Mouse (Mus musculus): ENCODE data around the gene Plekhm1.
A peak's percentile ranks its signal among the peaks of the same experiment; 100 is the strongest.

Plekhm1 gene

GRCm38 (mm10) chr11:103402198-103402597, 10.3 kb downstream of the Plekhm1 start:
- Histone ChIP-seq H3K4me3 (replicated peaks; ENCODE audit: low read length) (peak overlapping the region; percentile 70), H3K27me3 (ENCODE audit: insufficient read depth, low read length) (no peaks in the 10 kb centered on the region), H3K9me3 (ENCODE audit: low read length) (no peaks in the 10 kb centered on the region), H3K36me3 (ENCODE audit: insufficient read depth, low read length) (peaks cover 76% of the 10 kb centered on the region), H3K4me1 (replicated peaks; ENCODE audit: low read depth, low read length) (peaks cover 77% of the 10 kb centered on the region)
- TF ChIP-seq POU5F1 (IDR thresholded peaks at IDR 0.05; ENCODE audit: borderline replicate concordance, low read length) (no peak), CTCF (conservative IDR thresholded peaks at IDR 0.05; ENCODE audit: low read length) (peak; percentile 86), NANOG (IDR thresholded peaks at IDR 0.05; ENCODE audit: borderline replicate concordance, low read length) (no peak)

GRCm38 (mm10) chr11:103399986-103400385, 12.5 kb downstream of the Plekhm1 start:
- peaks cover 90% of the 10 kb centered on the region for H3K36me3 ChIP-seq (ENCODE audit: insufficient read depth, low read length)
- H3K9me3 ChIP-seq (ENCODE audit: low read length) = no peaks in the 10 kb centered on the region
- TF ChIP-seq POU5F1 (IDR thresholded peaks at IDR 0.05; ENCODE audit: borderline replicate concordance, low read length) (no peak), CTCF (conservative IDR thresholded peaks at IDR 0.05; ENCODE audit: low read length) (no peak), NANOG (IDR thresholded peaks at IDR 0.05; ENCODE audit: borderline replicate concordance, low read length) (no peak)
- no peaks in the 10 kb centered on the region for H3K27me3 ChIP-seq (ENCODE audit: insufficient read depth, low read length)
- H3K4me3 ChIP-seq (replicated peaks; ENCODE audit: low read length) = no peak overlapping the region
- peaks cover 79% of the 10 kb centered on the region for H3K4me1 ChIP-seq (replicated peaks; ENCODE audit: low read depth, low read length)

- Histone ChIP-seq H3K4me1 (replicated peaks; ENCODE audit: low read depth, low read length) (peaks cover 79% of the 10 kb centered on the region), H3K27me3 (ENCODE audit: insufficient read depth, low read length) (no peaks in the 10 kb centered on the region), H3K36me3 (ENCODE audit: insufficient read depth, low read length) (peaks cover 93% of the 10 kb centered on the region), H3K9me3 (ENCODE audit: low read length) (no peaks in the 10 kb centered on the region), H3K4me3 (replicated peaks; ENCODE audit: low read length) (no peak overlapping the region)
- TF ChIP-seq POU5F1 (IDR thresholded peaks at IDR 0.05; ENCODE audit: borderline replicate concordance, low read length) (no peak), CTCF (conservative IDR thresholded peaks at IDR 0.05; ENCODE audit: low read length) (no peak), NANOG (IDR thresholded peaks at IDR 0.05; ENCODE audit: borderline replicate concordance, low read length) (no peak)
These were observed 13.4 kb downstream of the Plekhm1 start for GRCm38 (mm10) chr11:103399050-103399449.

DNA sequence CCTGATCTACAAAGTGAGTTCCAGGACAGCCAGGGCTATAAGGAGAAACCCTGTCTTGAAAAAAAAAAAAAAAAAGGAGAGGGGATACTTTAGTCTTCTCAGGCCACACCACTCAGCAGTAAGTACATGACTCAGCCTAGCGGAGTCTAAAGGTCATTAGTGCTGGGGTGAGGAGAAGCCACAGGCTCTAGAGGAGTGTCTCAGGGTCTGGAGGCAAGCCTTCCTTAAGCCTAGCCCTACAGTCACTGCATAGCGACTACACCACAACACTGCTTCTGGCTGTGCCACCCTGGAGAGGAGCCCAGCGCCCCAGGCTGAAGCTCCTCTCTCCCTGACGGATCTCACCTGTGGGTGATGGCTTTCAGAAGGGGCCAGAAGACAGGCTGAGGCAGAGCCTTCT, 15.8 kb downstream of the Plekhm1 start:
- TF ChIP-seq POU5F1 (IDR thresholded peaks at IDR 0.05; ENCODE audit: borderline replicate concordance, low read length) (no peak), NANOG (IDR thresholded peaks at IDR 0.05; ENCODE audit: borderline replicate concordance, low read length) (no peak), CTCF (conservative IDR thresholded peaks at IDR 0.05; ENCODE audit: low read length) (no peak)
- Histone ChIP-seq H3K4me3 (replicated peaks; ENCODE audit: low read length) (no peak overlapping the region), H3K36me3 (ENCODE audit: insufficient read depth, low read length) (peaks cover 98% of the 10 kb centered on the region), H3K27me3 (ENCODE audit: insufficient read depth, low read length) (no peaks in the 10 kb centered on the region), H3K9me3 (ENCODE audit: low read length) (no peaks in the 10 kb centered on the region), H3K4me1 (replicated peaks; ENCODE audit: low read depth, low read length) (peaks cover 83% of the 10 kb centered on the region)

- Histone ChIP-seq H3K27me3 (ENCODE audit: insufficient read depth, low read length) (no peaks in the 10 kb centered on the region), H3K4me1 (replicated peaks; ENCODE audit: low read depth, low read length) (peaks cover 83% of the 10 kb centered on the region), H3K36me3 (ENCODE audit: insufficient read depth, low read length) (peaks cover 98% of the 10 kb centered on the region), H3K9me3 (ENCODE audit: low read length) (no peaks in the 10 kb centered on the region), H3K4me3 (replicated peaks; ENCODE audit: low read length) (no peak overlapping the region)
- TF ChIP-seq CTCF (conservative IDR thresholded peaks at IDR 0.05; ENCODE audit: low read length) = no peak
- TF ChIP-seq NANOG (IDR thresholded peaks at IDR 0.05; ENCODE audit: borderline replicate concordance, low read length) = no peak
- TF ChIP-seq POU5F1 (IDR thresholded peaks at IDR 0.05; ENCODE audit: borderline replicate concordance, low read length) = no peak
These were observed 16.3 kb downstream of the Plekhm1 start for GRCm38 (mm10) chr11:103396236-103396635.

GRCm38 (mm10) chr11:103394604-103395003, 17.9 kb downstream of the Plekhm1 start:
- no peak for TF ChIP-seq POU5F1 (IDR thresholded peaks at IDR 0.05; ENCODE audit: borderline replicate concordance, low read length)
- no peak for TF ChIP-seq CTCF (conservative IDR thresholded peaks at IDR 0.05; ENCODE audit: low read length)
- no peak for TF ChIP-seq NANOG (IDR thresholded peaks at IDR 0.05; ENCODE audit: borderline replicate concordance, low read length)
- Histone ChIP-seq H3K9me3 (ENCODE audit: low read length) (no peaks in the 10 kb centered on the region), H3K4me1 (replicated peaks; ENCODE audit: low read depth, low read length) (peaks cover 83% of the 10 kb centered on the region), H3K36me3 (ENCODE audit: insufficient read depth, low read length) (peaks cover 99% of the 10 kb centered on the region), H3K27me3 (ENCODE audit: insufficient read depth, low read length) (no peaks in the 10 kb centered on the region), H3K4me3 (replicated peaks; ENCODE audit: low read length) (no peak overlapping the region)

- H3K4me1 ChIP-seq (replicated peaks; ENCODE audit: low read depth, low read length) = peaks cover 85% of the 10 kb centered on the region
- no peak overlapping the region for H3K4me3 ChIP-seq (replicated peaks; ENCODE audit: low read length)
- TF ChIP-seq NANOG (IDR thresholded peaks at IDR 0.05; ENCODE audit: borderline replicate concordance, low read length) = no peak
- H3K36me3 ChIP-seq (ENCODE audit: insufficient read depth, low read length) = peaks cover 99% of the 10 kb centered on the region
- no peaks in the 10 kb centered on the region for H3K9me3 ChIP-seq (ENCODE audit: low read length)
- no peaks in the 10 kb centered on the region for H3K27me3 ChIP-seq (ENCODE audit: insufficient read depth, low read length)
These were observed 18.5 kb downstream of the Plekhm1 start for GRCm38 (mm10) chr11:103394025-103394424.

DNA sequence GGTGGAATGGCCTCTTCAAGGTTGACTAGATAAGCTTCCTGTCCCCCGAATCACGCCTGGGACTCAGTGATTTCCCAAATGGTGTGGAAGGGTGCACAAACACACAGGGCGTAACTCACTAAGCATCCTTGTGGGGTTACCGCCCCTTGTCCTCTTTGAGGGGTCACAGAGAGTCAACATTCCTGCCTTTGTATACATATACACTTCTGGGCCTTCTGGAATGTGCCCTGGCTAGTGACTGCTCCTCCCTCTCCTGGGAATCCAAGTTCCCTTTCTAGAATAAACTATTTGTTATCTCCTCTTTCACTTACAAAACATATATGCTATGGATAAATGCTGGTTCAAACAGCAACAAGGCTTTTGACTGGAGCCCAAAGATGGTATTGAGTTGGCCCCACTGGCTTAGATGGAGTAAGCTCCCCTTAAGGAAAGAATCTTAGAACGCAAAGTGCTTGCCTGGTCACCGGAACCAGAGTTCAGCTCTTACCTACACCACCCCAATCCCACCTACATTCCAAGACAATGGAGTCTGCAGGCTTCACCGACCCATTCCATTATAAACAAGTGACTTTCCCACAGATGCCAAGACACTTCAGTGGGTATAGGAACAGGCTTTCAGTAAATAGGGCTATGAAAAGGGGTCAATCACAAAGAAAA, 24.5 kb downstream of the Plekhm1 start:
- H3K36me3 ChIP-seq (ENCODE audit: insufficient read depth, low read length) = peaks cover 98% of the 10 kb centered on the region
- no peaks in the 10 kb centered on the region for H3K27me3 ChIP-seq (ENCODE audit: insufficient read depth, low read length)
- no peaks in the 10 kb centered on the region for H3K9me3 ChIP-seq (ENCODE audit: low read length)
- H3K4me1 ChIP-seq (replicated peaks; ENCODE audit: low read depth, low read length) = peaks cover 94% of the 10 kb centered on the region
- peak overlapping the region; percentile 33 for H3K4me3 ChIP-seq (replicated peaks; ENCODE audit: low read length)
- TF ChIP-seq NANOG (IDR thresholded peaks at IDR 0.05; ENCODE audit: borderline replicate concordance, low read length) (no peak), CTCF (conservative IDR thresholded peaks at IDR 0.05; ENCODE audit: low read length) (no peak), POU5F1 (IDR thresholded peaks at IDR 0.05; ENCODE audit: borderline replicate concordance, low read length) (no peak)

DNA sequence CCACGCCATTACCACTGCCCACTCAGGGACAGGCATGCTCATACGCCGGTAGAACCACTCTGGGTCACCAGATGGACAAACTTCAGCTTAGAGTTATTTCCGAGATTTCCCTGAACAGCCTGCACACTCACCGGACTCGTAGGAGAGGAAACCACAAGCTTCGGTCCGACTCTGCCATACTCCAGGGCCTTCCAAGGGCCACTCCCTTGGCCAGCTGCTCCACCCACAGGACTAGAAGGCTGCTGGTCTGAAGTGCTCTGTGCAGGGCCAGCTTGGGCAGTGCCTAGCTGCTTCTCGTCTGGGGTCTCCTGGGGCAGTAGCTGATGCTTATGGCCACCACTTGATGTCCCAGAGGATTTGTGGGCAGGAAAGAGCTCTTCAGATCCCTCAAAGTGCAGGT, 25.7 kb downstream of the Plekhm1 start:
- TF ChIP-seq CTCF (conservative IDR thresholded peaks at IDR 0.05; ENCODE audit: low read length) = no peak
- TF ChIP-seq NANOG (IDR thresholded peaks at IDR 0.05; ENCODE audit: borderline replicate concordance, low read length) = no peak
- no peak for TF ChIP-seq POU5F1 (IDR thresholded peaks at IDR 0.05; ENCODE audit: borderline replicate concordance, low read length)
- Histone ChIP-seq H3K4me3 (replicated peaks; ENCODE audit: low read length) (peak overlapping the region; percentile 33; the same call in 1 of the 2 replicates), H3K9me3 (ENCODE audit: low read length) (no peaks in the 10 kb centered on the region), H3K27me3 (ENCODE audit: insufficient read depth, low read length) (no peaks in the 10 kb centered on the region), H3K4me1 (replicated peaks; ENCODE audit: low read depth, low read length) (peaks cover 94% of the 10 kb centered on the region), H3K36me3 (ENCODE audit: insufficient read depth, low read length) (peaks cover 98% of the 10 kb centered on the region)

All from E14TG2a.4 (cell line).